Mouse (Mus musculus) MEL-GATA-1-ER (cell line): Measurements from ENCODE around the gene Fkrp.

Experiments used
- DNase-seq: peaks from one replicate; pipeline ENCODE4 v3.0.0-alpha.2; 2012; ENCODE audit warnings: low read depth; ENCODE audit errors: extremely low read depth

The Fkrp gene

GRCm38 (mm10) chr7:16816475-16817122 lies at the start of gene Fkrp:
Fkrp (minus strand) TSS chr7:16816732.
- DNase-seq: no peak

- peak; percentile 63 for DNase-seq
Observed at GRCm38 (mm10) chr7:16859902-16860651, 43.5 kb upstream of the Fkrp start.

GRCm38 (mm10) chr7:16858336-16858735 lies 41.8 kb upstream of the Fkrp start:
- DNase-seq: peak; percentile 32

- DNase-seq: no peak
Observed at GRCm38 (mm10) chr7:16853302-16853831, 36.8 kb upstream of the Fkrp start.

- DNase-seq: no peak
Observed at GRCm38 (mm10) chr7:16851636-16852035, 35.1 kb upstream of the Fkrp start.

- DNase-seq: no peak
Observed at GRCm38 (mm10) chr7:16848579-16848978, 32.0 kb upstream of the Fkrp start.

GRCm38 (mm10) chr7:16847507-16847906 lies 31.0 kb upstream of the Fkrp start:
- DNase-seq: no peak

GRCm38 (mm10) chr7:16846775-16847174 lies 30.2 kb upstream of the Fkrp start:
- no peak for DNase-seq

- no peak for DNase-seq
Observed at GRCm38 (mm10) chr7:16845820-16846167, 29.3 kb upstream of the Fkrp start.

GRCm38 (mm10) chr7:16845072-16845819 lies 28.7 kb upstream of the Fkrp start:
- DNase-seq: no peak

- DNase-seq: no peak
Observed at GRCm38 (mm10) chr7:16844696-16845071, 28.2 kb upstream of the Fkrp start.

- no peak for DNase-seq
Observed at GRCm38 (mm10) chr7:16843441-16844171, 27.1 kb upstream of the Fkrp start.

- DNase-seq: peak; percentile 52
Observed at GRCm38 (mm10) chr7:16842645-16843063, 26.1 kb upstream of the Fkrp start, which contains the start of gene Prkd2. Prkd2 (plus strand) TSS chr7:16842902.

- DNase-seq: no peak
Observed at GRCm38 (mm10) chr7:16841561-16842560, 25.3 kb upstream of the Fkrp start.

GRCm38 (mm10) chr7:16841078-16841477 lies 24.5 kb upstream of the Fkrp start:
- DNase-seq: no peak

GRCm38 (mm10) chr7:16840109-16840491 lies 23.6 kb upstream of the Fkrp start:
- DNase-seq: no peak

- DNase-seq: no peak
Observed at GRCm38 (mm10) chr7:16839427-16840108, 23.0 kb upstream of the Fkrp start.

GRCm38 (mm10) chr7:16838804-16839426 lies 22.4 kb upstream of the Fkrp start:
- no peak for DNase-seq
